Mouse (Mus musculus) stomach, embryonic 15.5 days (tissue): Measurements from ENCODE around the gene Spop. TPM values are rescaled to one million over a fixed set of nuclear protein-coding genes. Genes with fewer than 3 reads are reported as not detected.

Experiments used
- ATAC-seq: fragments of 200-750 bp; cut with Nextera tagmentation; 2 replicates; pipeline ENCODE4 v1.8.0; 2017; ENCODE audit warnings: low read depth, moderate number of reproducible peaks, moderate TSS enrichment; ENCODE audit not compliant: insufficient read depth, low FRiP score
- H3K27ac ChIP-seq: fragments of 300-500 bp; sonication (generic); 2 replicates; pipeline ENCODE4 v1.5.1; 2015; ENCODE audit warnings: mild to moderate bottlenecking, inconsistent platforms
- H3K27me3 ChIP-seq: fragments of 300-500 bp; sonication (generic); replicated peaks from 2 replicates; pipeline ENCODE4 v1.6.1; 2015; ENCODE audit warnings: inconsistent platforms
- H3K36me3 ChIP-seq: fragments of 300-500 bp; sonication (generic); 2 replicates; pipeline ENCODE4 v1.6.1; 2015; ENCODE audit warnings: inconsistent platforms
- H3K4me1 ChIP-seq: fragments of 300-500 bp; sonication (generic); 2 replicates; pipeline ENCODE4 v1.6.1; 2015; ENCODE audit warnings: inconsistent platforms
- H3K4me2 ChIP-seq: fragments of 300-500 bp; sonication (generic); 2 replicates; pipeline ENCODE4 v1.6.1; 2015; ENCODE audit warnings: mild to moderate bottlenecking, inconsistent platforms
- H3K4me3 ChIP-seq: fragments of 300-500 bp; sonication (generic); replicated peaks from 2 replicates; pipeline ENCODE4 v1.5.1; 2015; ENCODE audit warnings: inconsistent platforms
- H3K9ac ChIP-seq: fragments of 300-500 bp; sonication (generic); 2 replicates; pipeline ENCODE4 v1.6.1; 2015; ENCODE audit warnings: inconsistent platforms
- H3K9me3 ChIP-seq: fragments of 300-500 bp; sonication (generic); 2 replicates; pipeline ENCODE4 v1.6.1; 2016; ENCODE audit warnings: inconsistent platforms
- WGBS: fragments of 180-500 bp; shearing (Covaris S2); methylation state at CpG from one replicate; pipeline ENCODE4 v1.1.7; 2015; 5-methylcytosine and 5-hydroxymethylcytosine counted together
- polyA plus RNA-seq: library from polyadenylated mRNA; unstranded; fragments of >200 nt; fragmentation: Nextera tagmentation; extraction: Ambion mirVana; gene quantifications from 2 replicates; pipeline ENCODE4 v1.2.1, GENCODE M21; 2015

Gene Spop
- polyA plus RNA-seq, 1 experiment from 2014 or later, result 142 TPM

GRCm38 (mm10) chr11:95392223-95392667 is 21.6 kb upstream of the Spop start:
- ATAC-seq, result no peak
- no peaks in the 10 kb centered on the region for H3K27me3 ChIP-seq
- peak overlapping the region; percentile 51; the same call in 1 of the 2 replicates for H3K27ac ChIP-seq
- 51% methylated on average over 7 of the region's 7 CpGs for WGBS
- no peak overlapping the region for H3K9ac ChIP-seq
- no peak overlapping the region for H3K4me2 ChIP-seq
- no peak overlapping the region for H3K4me3 ChIP-seq
- peaks cover 28% of the 10 kb centered on the region for H3K36me3 ChIP-seq
- H3K9me3 ChIP-seq, result no peaks in the 10 kb centered on the region
- no peaks in the 10 kb centered on the region for H3K4me1 ChIP-seq

GRCm38 (mm10) chr11:95392708-95393499 is 21.0 kb upstream of the Spop start:
- peak overlapping the region; percentile 51 for H3K27ac ChIP-seq
- no peak for ATAC-seq
- H3K36me3 ChIP-seq, result peaks cover 22% of the 10 kb centered on the region
- H3K9ac ChIP-seq, result no peak overlapping the region
- H3K27me3 ChIP-seq, result no peaks in the 10 kb centered on the region
- H3K9me3 ChIP-seq, result no peaks in the 10 kb centered on the region
- H3K4me3 ChIP-seq, result no peak overlapping the region
- no peak overlapping the region for H3K4me2 ChIP-seq
- 71% methylated on average over 11 of the region's 11 CpGs for WGBS
- no peaks in the 10 kb centered on the region for H3K4me1 ChIP-seq

GRCm38 (mm10) chr11:95393500-95393816 is 20.4 kb upstream of the Spop start:
- no peak for ATAC-seq
- H3K4me1 ChIP-seq, result no peaks in the 10 kb centered on the region
- H3K27me3 ChIP-seq, result no peaks in the 10 kb centered on the region
- no peak overlapping the region for H3K4me3 ChIP-seq
- H3K36me3 ChIP-seq, result peaks cover 20% of the 10 kb centered on the region
- no peaks in the 10 kb centered on the region for H3K9me3 ChIP-seq
- no peak overlapping the region for H3K9ac ChIP-seq
- peak overlapping the region; percentile 51 for H3K27ac ChIP-seq
- no peak overlapping the region for H3K4me2 ChIP-seq
- WGBS, result 36% methylated on average over 5 of the region's 5 CpGs

GRCm38 (mm10) chr11:95394112-95394511 is 19.8 kb upstream of the Spop start:
- H3K27me3 ChIP-seq, result no peaks in the 10 kb centered on the region
- H3K4me1 ChIP-seq, result no peaks in the 10 kb centered on the region
- no peaks in the 10 kb centered on the region for H3K9me3 ChIP-seq
- H3K36me3 ChIP-seq, result peaks cover 16% of the 10 kb centered on the region
- no peak overlapping the region for H3K4me3 ChIP-seq
- peak overlapping the region; percentile 28; the same call in 1 of the 2 replicates for H3K27ac ChIP-seq
- no peak overlapping the region for H3K4me2 ChIP-seq
- 43% methylated on average over 5 of the region's 5 CpGs for WGBS
- ATAC-seq, result no peak
- H3K9ac ChIP-seq, result no peak overlapping the region

- Histone ChIP-seq H3K4me3 (no peak overlapping the region), H3K36me3 (no peaks in the 10 kb centered on the region), H3K9me3 (no peaks in the 10 kb centered on the region), H3K4me2 (no peak overlapping the region), H3K27me3 (no peaks in the 10 kb centered on the region), H3K9ac (no peak overlapping the region), H3K4me1 (no peaks in the 10 kb centered on the region), H3K27ac (no peak overlapping the region)
- ATAC-seq, result no peak
- WGBS, result 62% methylated on average over 1 of the region's 1 CpGs
Measured at GRCm38 (mm10) chr11:95396548-95396947, 17.3 kb upstream of the Spop start.

GRCm38 (mm10) chr11:95397843-95398835 is 15.7 kb upstream of the Spop start:
- H3K27me3 ChIP-seq, result no peaks in the 10 kb centered on the region
- no peaks in the 10 kb centered on the region for H3K36me3 ChIP-seq
- H3K4me3 ChIP-seq, result no peak overlapping the region
- no peak for ATAC-seq
- no peak overlapping the region for H3K9ac ChIP-seq
- no peak overlapping the region for H3K27ac ChIP-seq
- no peaks in the 10 kb centered on the region for H3K9me3 ChIP-seq
- H3K4me2 ChIP-seq, result no peak overlapping the region
- H3K4me1 ChIP-seq, result no peaks in the 10 kb centered on the region
- WGBS, result 51% methylated on average over 14 of the region's 14 CpGs

- Histone ChIP-seq H3K36me3 (no peaks in the 10 kb centered on the region), H3K9me3 (no peaks in the 10 kb centered on the region), H3K4me1 (0 out of 2 replicates have a peak, but pooled peaks cover 3% of the 10 kb centered on the region), H3K27me3 (no peaks in the 10 kb centered on the region), H3K27ac (no peak overlapping the region), H3K4me2 (no peak overlapping the region), H3K9ac (no peak overlapping the region), H3K4me3 (no peak overlapping the region)
- no peak for ATAC-seq
- 60% methylated on average over 13 of the region's 13 CpGs for WGBS
Measured at GRCm38 (mm10) chr11:95399520-95400020, 14.3 kb upstream of the Spop start.

GRCm38 (mm10) chr11:95401568-95401967 is 12.3 kb upstream of the Spop start:
- 89% methylated on average over 5 of the region's 5 CpGs for WGBS
- no peak overlapping the region for H3K9ac ChIP-seq
- H3K4me3 ChIP-seq, result no peak overlapping the region
- H3K27ac ChIP-seq, result no peak overlapping the region
- H3K27me3 ChIP-seq, result no peaks in the 10 kb centered on the region
- no peak for ATAC-seq
- no peaks in the 10 kb centered on the region for H3K36me3 ChIP-seq
- no peak overlapping the region for H3K4me2 ChIP-seq
- 0 out of 2 replicates have a peak, but pooled peaks cover 3% of the 10 kb centered on the region for H3K4me1 ChIP-seq
- H3K9me3 ChIP-seq, result no peaks in the 10 kb centered on the region

- H3K4me1 ChIP-seq, result 0 out of 2 replicates have a peak, but pooled peaks cover 3% of the 10 kb centered on the region
- WGBS, result 36% methylated on average over 5 of the region's 5 CpGs
- H3K9me3 ChIP-seq, result no peaks in the 10 kb centered on the region
- H3K9ac ChIP-seq, result no peak overlapping the region
- no peaks in the 10 kb centered on the region for H3K36me3 ChIP-seq
- H3K4me2 ChIP-seq, result no peak overlapping the region
- H3K27me3 ChIP-seq, result no peaks in the 10 kb centered on the region
- H3K4me3 ChIP-seq, result no peak overlapping the region
- ATAC-seq, result no peak
- H3K27ac ChIP-seq, result no peak overlapping the region
Measured at GRCm38 (mm10) chr11:95402196-95402595, 11.7 kb upstream of the Spop start.

- no peak for ATAC-seq
- no peaks in the 10 kb centered on the region for H3K27me3 ChIP-seq
- H3K27ac ChIP-seq, result no peak overlapping the region
- H3K4me1 ChIP-seq, result 0 out of 2 replicates have a peak, but pooled peaks cover 3% of the 10 kb centered on the region
- H3K4me3 ChIP-seq, result no peak overlapping the region
- no peak overlapping the region for H3K9ac ChIP-seq
- no peaks in the 10 kb centered on the region for H3K36me3 ChIP-seq
- no peak overlapping the region for H3K4me2 ChIP-seq
- no peaks in the 10 kb centered on the region for H3K9me3 ChIP-seq
- 31% methylated on average over 8 of the region's 8 CpGs for WGBS
Measured at GRCm38 (mm10) chr11:95402658-95403101, 11.2 kb upstream of the Spop start.

GRCm38 (mm10) chr11:95403382-95404340 is 10.2 kb upstream of the Spop start:
- ATAC-seq, result no peak
- 67% methylated on average over 16 of the region's 16 CpGs for WGBS

More at GRCm38 (mm10) chr11:95403382-95404340, 10.2 kb upstream of the Spop start:
- Histone ChIP-seq H3K9me3 (no peaks in the 10 kb centered on the region), H3K27ac (no peak overlapping the region), H3K4me1 (0 out of 2 replicates have a peak, but pooled peaks cover 3% of the 10 kb centered on the region), H3K4me3 (no peak overlapping the region), H3K4me2 (no peak overlapping the region), H3K9ac (no peak overlapping the region), H3K27me3 (no peaks in the 10 kb centered on the region), H3K36me3 (no peaks in the 10 kb centered on the region)
